Mouse (Mus musculus) E14TG2a.4 (cell line): ENCODE measurements at regions not wholly inside any gene's neighbourhood (a gene's known extent, or its start where the extent isn't known, plus 50 kb on each side); places are given as distances from the start of the nearest gene placed in this dataset.

Experiments
- CTCF ChIP-seq: conservative IDR thresholded peaks from 2 replicates; pipeline ENCODE4 v1.5.1; 2014; ENCODE audit warnings: low read length
- NANOG ChIP-seq: IDR thresholded peaks from 2 replicates; pipeline ENCODE4 v1.6.1; 2014; ENCODE audit warnings: borderline replicate concordance, low read length, mixed read lengths

DNA sequence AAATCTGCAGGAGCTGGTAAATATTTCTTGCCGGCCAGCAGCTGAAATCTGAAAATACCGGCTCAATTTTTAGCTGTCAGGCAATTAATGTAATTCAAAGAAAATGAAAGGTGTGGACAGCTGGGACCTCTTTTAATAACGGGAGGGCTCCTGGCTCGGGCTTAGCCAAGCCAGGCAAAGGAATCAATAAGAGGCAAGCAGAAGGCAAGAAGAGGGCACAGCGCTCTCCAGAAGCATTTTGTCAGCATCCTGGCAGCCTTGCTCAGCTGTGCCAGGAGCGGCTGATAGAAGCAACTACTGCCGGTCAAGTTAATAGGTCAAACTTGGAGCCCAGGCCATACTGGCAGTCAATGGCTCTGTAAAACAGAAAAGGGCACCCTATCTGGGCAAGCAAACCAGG, 111.4 kb downstream of the Rps15a start:
- TF ChIP-seq CTCF: no peak
- no peak for TF ChIP-seq NANOG
